Mouse (Mus musculus): ENCODE data around the gene 2310034G01Rik. TPM values are rescaled to one million over a fixed set of nuclear protein-coding genes. Genes with fewer than 3 reads are reported as not detected.

The 2310034G01Rik gene
- total RNA-seq (2023): not detected

GRCm38 (mm10) chr19:46350168-46350932 is at the start of gene 2310034G01Rik:
TSS of gene 2310034G01Rik (minus strand) at chr19:46350302.

GRCm38 (mm10) chr19:46396686-46397435 is 46.8 kb upstream of the 2310034G01Rik start, which contains the start of gene Sufu:
TSS of gene Sufu (plus strand) at chr19:46396896.

GRCm38 (mm10) chr19:46395109-46396009 is 45.3 kb upstream of the 2310034G01Rik start, which contains the start of gene Actr1a:
TSS of gene Actr1a (minus strand) at chr19:46395748.

GRCm38 (mm10) chr19:46338331-46338936 is 11.7 kb downstream of the 2310034G01Rik start, which contains the start of gene Cuedc2:
TSS of gene Cuedc2 (minus strand) at chr19:46338702.

GRCm38 (mm10) chr19:46328081-46329030 is 21.7 kb downstream of the 2310034G01Rik start, which contains the start of gene Fbxl15:
TSS of gene Fbxl15 (plus strand) at chr19:46328184.

GRCm38 (mm10) chr19:46326756-46327305 is 23.3 kb downstream of the 2310034G01Rik start, which contains the start of gene Psd:
TSS of gene Psd (minus strand) at chr19:46327156.

GRCm38 (mm10) chr19:46304216-46304841 is 45.8 kb downstream of the 2310034G01Rik start, which contains the start of gene Nfkb2:
TSS of gene Nfkb2 (plus strand) at chr19:46304320.

Other genes starting within 250 kb of the 2310034G01Rik start
- gene Elovl3, start 218.4 kb downstream of the 2310034G01Rik start, total RNA-seq (2023): not detected
- not detected for gene Pitx3, start 202.0 kb downstream of the 2310034G01Rik start, total RNA-seq (2023)
- gene Gbf1, start 197.8 kb downstream of the 2310034G01Rik start, total RNA-seq (2023): 10 to 100 TPM; 87.0 to 91.4 TPM
- gene Nfkb2, start 46.0 kb downstream of the 2310034G01Rik start, total RNA-seq (2023): 10 to 100 TPM; 68.7 to 78.2 TPM
- gene Psd, start 23.1 kb downstream of the 2310034G01Rik start, total RNA-seq (2023): 1 to 10 TPM in 1 of 2 experiments, under 1 TPM in 1; 0.30 to 1.3 TPM
- 1 to 10 TPM; 4.3 TPM for gene Fbxl15, start 22.1 kb downstream of the 2310034G01Rik start, total RNA-seq (2023)
- gene Cuedc2, start 11.6 kb downstream of the 2310034G01Rik start, total RNA-seq (2023): 10 to 100 TPM; 27.9 to 34.0 TPM
- 1 to 10 TPM; 2.8 to 8.9 TPM for gene Mfsd13a, start 9.2 kb downstream of the 2310034G01Rik start, total RNA-seq (2023)
- 100 to 1,000 TPM; 104 to 112 TPM for gene Actr1a, start 45.4 kb upstream of the 2310034G01Rik start, total RNA-seq (2023)
- gene Sufu, start 46.6 kb upstream of the 2310034G01Rik start, total RNA-seq (2023): 10 to 100 TPM; 37.4 to 38.4 TPM
- gene Trim8, start 151.4 kb upstream of the 2310034G01Rik start, total RNA-seq (2023): 10 to 100 TPM; 63.2 to 64.5 TPM
- 10 to 100 TPM; 12.5 to 13.7 TPM for gene Arl3, start 222.9 kb upstream of the 2310034G01Rik start, total RNA-seq (2023)
- gene Sfxn2, start 223.1 kb upstream of the 2310034G01Rik start, total RNA-seq (2023): 10 to 100 TPM; 13.4 to 15.7 TPM
- gene Wbp1l, start 248.8 kb upstream of the 2310034G01Rik start, total RNA-seq (2023): 10 to 100 TPM; 65.0 to 73.3 TPM

Measured in T-cell, adult 66 days (primary cell).